Mouse (Mus musculus): Measurements from ENCODE around the gene Spaar. TPM values are rescaled to one million over a fixed set of nuclear protein-coding genes. Genes with fewer than 3 reads are reported as not detected.

The Spaar gene
- polyA plus RNA-seq, 1 experiment from 2014 or later = not detected

GRCm38 (mm10) chr4:43732171-43732570 is 2.3 kb downstream of the Spaar start:
- Histone ChIP-seq H3K27me3 (0 out of 2 replicates have a peak, but pooled peaks cover 3% of the 10 kb centered on the region), H3K27ac (no peak overlapping the region), H3K36me3 (replicated peaks) (no peaks in the 10 kb centered on the region), H3K4me2 (no peak overlapping the region), H3K9ac (no peak overlapping the region), H3K9me3 (no peaks in the 10 kb centered on the region), H3K4me3 (replicated peaks) (no peak overlapping the region), H3K4me1 (0 out of 2 replicates have a peak, but pooled peaks cover 3% of the 10 kb centered on the region)
- WGBS = 24% methylated on average over 1 of the region's 1 CpGs
- ATAC-seq (ENCODE audit: low FRiP score) = no peak

DNA sequence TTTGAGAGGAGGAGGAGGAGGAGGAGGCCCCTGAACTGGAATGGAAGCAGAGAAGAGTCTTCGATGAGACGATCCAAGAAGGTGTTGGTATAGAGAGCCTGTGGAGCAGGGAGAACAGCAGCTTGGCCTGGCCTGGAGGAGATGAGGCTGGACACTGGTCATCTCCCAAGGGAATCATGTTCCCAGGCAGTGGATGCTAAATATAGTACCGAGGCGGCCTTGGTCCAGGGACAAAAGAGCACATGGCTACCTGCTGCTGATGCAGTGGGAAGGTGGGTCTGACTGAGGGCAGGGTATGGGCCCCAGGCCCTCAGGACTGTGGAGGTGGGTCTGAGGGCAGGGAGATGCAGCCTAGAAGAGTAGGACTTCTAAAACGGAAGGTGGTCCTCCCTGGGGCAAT is 3.4 kb downstream of the Spaar start:
- H3K4me1 ChIP-seq = 0 out of 2 replicates have a peak, but pooled peaks cover 3% of the 10 kb centered on the region
- H3K27me3 ChIP-seq = 0 out of 2 replicates have a peak, but pooled peaks cover 3% of the 10 kb centered on the region
- H3K9ac ChIP-seq = no peak overlapping the region
- no peak overlapping the region for H3K27ac ChIP-seq
- H3K36me3 ChIP-seq (replicated peaks) = no peaks in the 10 kb centered on the region
- no peak overlapping the region for H3K4me3 ChIP-seq (replicated peaks)
- no peak for ATAC-seq (ENCODE audit: low FRiP score)
- no peak overlapping the region for H3K4me2 ChIP-seq
- WGBS = 85% methylated on average over 5 of the region's 5 CpGs
- H3K9me3 ChIP-seq = no peaks in the 10 kb centered on the region

DNA sequence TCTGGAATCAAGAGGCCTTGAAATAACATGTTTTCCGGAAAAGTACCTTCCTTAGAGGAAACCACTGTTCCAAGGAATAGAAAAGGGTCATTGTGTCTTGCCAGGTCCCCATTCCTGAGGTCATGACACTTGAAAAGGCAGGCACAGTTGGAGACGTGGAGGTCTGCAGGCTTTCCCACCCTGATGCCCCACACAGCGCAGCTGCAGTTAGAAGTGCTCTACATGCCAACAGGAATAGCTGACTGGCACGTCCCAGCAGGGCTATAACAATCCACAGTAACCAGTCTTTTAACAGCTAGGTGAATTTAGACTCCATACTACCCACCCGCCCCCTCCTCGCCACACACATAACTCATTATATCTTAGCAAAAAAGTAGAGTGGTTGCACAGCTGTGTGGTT is 7.3 kb downstream of the Spaar start:
- H3K9ac ChIP-seq = no peak overlapping the region
- no peak for ATAC-seq (ENCODE audit: low FRiP score)
- WGBS = 61% methylated on average over 6 of the region's 6 CpGs
- H3K4me3 ChIP-seq (replicated peaks) = no peak overlapping the region
- no peak overlapping the region for H3K27ac ChIP-seq
- no peaks in the 10 kb centered on the region for H3K27me3 ChIP-seq
- no peak overlapping the region for H3K4me2 ChIP-seq
- no peaks in the 10 kb centered on the region for H3K36me3 ChIP-seq (replicated peaks)
- H3K4me1 ChIP-seq = no peaks in the 10 kb centered on the region
- H3K9me3 ChIP-seq = no peaks in the 10 kb centered on the region

DNA sequence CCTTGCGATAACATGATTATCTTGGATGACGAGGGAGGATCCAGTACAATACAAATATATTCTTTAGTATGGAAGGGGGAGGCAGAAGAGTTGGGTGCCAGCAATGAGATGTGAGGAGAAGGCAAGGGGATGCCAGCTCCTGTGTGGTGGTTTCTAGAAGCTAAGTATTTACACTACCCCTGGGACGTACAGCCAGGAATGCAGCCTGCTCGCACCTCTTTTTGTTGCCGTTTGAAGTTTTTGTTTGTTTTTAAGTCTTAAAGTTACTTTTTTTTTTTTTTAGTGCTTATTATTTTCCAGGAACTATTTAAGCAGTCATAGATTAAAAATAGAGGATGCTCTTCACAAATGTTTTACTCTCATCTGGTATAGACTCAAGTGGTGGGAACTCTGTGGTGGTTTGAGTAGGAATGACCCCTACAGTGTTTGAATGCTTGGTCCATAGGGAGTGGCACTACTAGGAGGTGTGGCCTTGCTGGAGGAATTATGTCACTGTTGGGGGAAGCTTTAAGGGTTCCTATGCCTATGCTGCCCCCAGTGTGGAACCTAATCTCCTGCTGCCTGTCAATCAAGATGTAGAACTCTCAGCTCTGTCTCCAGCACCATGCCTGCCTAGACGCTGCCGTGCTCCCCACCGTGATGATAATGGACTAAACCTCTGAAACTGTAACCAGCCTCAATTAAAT is 9.3 kb downstream of the Spaar start:
- Histone ChIP-seq H3K4me1 (no peaks in the 10 kb centered on the region), H3K27ac (no peak overlapping the region), H3K36me3 (replicated peaks) (no peaks in the 10 kb centered on the region), H3K9ac (no peak overlapping the region), H3K4me3 (replicated peaks) (no peak overlapping the region), H3K4me2 (no peak overlapping the region), H3K9me3 (no peaks in the 10 kb centered on the region), H3K27me3 (no peaks in the 10 kb centered on the region)
- ATAC-seq (ENCODE audit: low FRiP score) = no peak
- WGBS = 80% methylated on average over 8 of the region's 8 CpGs

GRCm38 (mm10) chr4:43741526-43741925 is 11.7 kb downstream of the Spaar start:
- Histone ChIP-seq H3K36me3 (replicated peaks) (no peaks in the 10 kb centered on the region), H3K4me2 (no peak overlapping the region), H3K9ac (no peak overlapping the region), H3K27me3 (no peaks in the 10 kb centered on the region), H3K4me3 (replicated peaks) (no peak overlapping the region), H3K9me3 (no peaks in the 10 kb centered on the region), H3K4me1 (no peaks in the 10 kb centered on the region), H3K27ac (no peak overlapping the region)
- ATAC-seq (ENCODE audit: low FRiP score) = no peak
- WGBS = 79% methylated on average over 5 of the region's 5 CpGs

- H3K4me2 ChIP-seq = no peak overlapping the region
- no peak overlapping the region for H3K9ac ChIP-seq
- no peaks in the 10 kb centered on the region for H3K27me3 ChIP-seq
- WGBS = 47% methylated on average over 4 of the region's 4 CpGs
- no peaks in the 10 kb centered on the region for H3K36me3 ChIP-seq (replicated peaks)
- no peak for ATAC-seq (ENCODE audit: low FRiP score)
- no peaks in the 10 kb centered on the region for H3K4me1 ChIP-seq
- H3K9me3 ChIP-seq = no peaks in the 10 kb centered on the region
- no peak overlapping the region for H3K4me3 ChIP-seq (replicated peaks)
- no peak overlapping the region for H3K27ac ChIP-seq
Measured at GRCm38 (mm10) chr4:43742637-43743036, 12.8 kb downstream of the Spaar start.

DNA sequence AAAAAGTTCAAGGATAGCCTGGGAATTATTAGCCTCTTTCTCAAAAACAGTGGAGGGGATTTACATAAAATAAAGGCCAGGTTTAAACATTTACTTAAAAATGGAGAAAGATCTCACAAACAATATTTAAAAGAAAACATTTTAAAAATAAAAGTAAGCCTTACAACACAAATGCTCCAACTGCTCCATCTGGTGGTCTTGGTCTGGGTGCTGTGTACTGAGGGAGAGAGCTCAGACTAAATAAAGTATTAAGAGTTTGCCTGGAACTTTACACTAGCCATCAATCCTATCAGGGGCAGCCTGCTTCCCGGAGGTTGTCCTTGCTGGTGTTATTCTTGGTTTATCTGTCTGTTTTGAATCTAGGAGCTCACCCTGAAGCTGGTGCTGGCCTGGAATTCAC is 13.3 kb downstream of the Spaar start:
- Histone ChIP-seq H3K9ac (no peak overlapping the region), H3K27ac (no peak overlapping the region), H3K4me2 (no peak overlapping the region), H3K36me3 (replicated peaks) (no peaks in the 10 kb centered on the region), H3K4me3 (replicated peaks) (no peak overlapping the region), H3K9me3 (no peaks in the 10 kb centered on the region), H3K27me3 (no peaks in the 10 kb centered on the region), H3K4me1 (no peaks in the 10 kb centered on the region)
- ATAC-seq (ENCODE audit: low FRiP score) = no peak
- WGBS = 59% methylated on average over 1 of the region's 1 CpGs

- Histone ChIP-seq H3K36me3 (replicated peaks) (no peaks in the 10 kb centered on the region), H3K4me3 (replicated peaks) (no peak overlapping the region), H3K4me1 (no peaks in the 10 kb centered on the region), H3K4me2 (no peak overlapping the region), H3K9ac (no peak overlapping the region), H3K9me3 (no peaks in the 10 kb centered on the region), H3K27me3 (no peaks in the 10 kb centered on the region), H3K27ac (no peak overlapping the region)
- ATAC-seq (ENCODE audit: low FRiP score) = no peak
- WGBS = 18% methylated on average over 6 of the region's 6 CpGs
Measured at GRCm38 (mm10) chr4:43745187-43745586, 15.4 kb downstream of the Spaar start.

DNA sequence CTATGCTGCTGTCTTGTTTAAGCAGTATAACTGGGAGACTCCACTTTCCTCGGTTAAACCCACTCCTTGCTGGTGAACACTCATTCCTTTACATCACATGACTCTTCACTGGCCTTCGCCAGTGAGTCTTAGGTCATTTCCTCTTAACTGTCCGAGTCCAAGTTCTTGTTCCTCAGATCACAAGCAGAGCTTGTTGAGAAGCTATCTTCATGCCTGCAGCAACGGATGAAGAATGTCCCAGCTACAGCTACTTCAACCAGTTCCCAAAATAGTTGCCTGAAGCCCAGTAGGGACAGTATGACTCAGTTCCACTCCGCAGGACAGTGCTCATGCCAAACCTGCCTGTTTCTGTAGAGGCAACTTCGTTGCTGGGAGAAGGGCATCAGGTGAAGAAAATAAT is 27.4 kb downstream of the Spaar start:
- H3K27me3 ChIP-seq = no peaks in the 10 kb centered on the region
- H3K9me3 ChIP-seq = no peaks in the 10 kb centered on the region
- no peaks in the 10 kb centered on the region for H3K4me1 ChIP-seq
- H3K4me3 ChIP-seq (replicated peaks) = no peak overlapping the region
- WGBS = 83% methylated on average over 6 of the region's 6 CpGs
- H3K36me3 ChIP-seq (replicated peaks) = no peaks in the 10 kb centered on the region
- H3K9ac ChIP-seq = no peak overlapping the region
- no peak overlapping the region for H3K27ac ChIP-seq
- no peak overlapping the region for H3K4me2 ChIP-seq
- ATAC-seq (ENCODE audit: low FRiP score) = no peak

GRCm38 (mm10) chr4:43759571-43760418 is 30.0 kb downstream of the Spaar start:
- no peak overlapping the region for H3K4me3 ChIP-seq (replicated peaks)
- no peak overlapping the region for H3K9ac ChIP-seq
- no peak overlapping the region for H3K27ac ChIP-seq
- ATAC-seq (ENCODE audit: low FRiP score) = no peak
- no peaks in the 10 kb centered on the region for H3K27me3 ChIP-seq
- no peak overlapping the region for H3K4me2 ChIP-seq
- H3K4me1 ChIP-seq = no peaks in the 10 kb centered on the region
- WGBS = 83% methylated on average over 21 of the region's 21 CpGs
- H3K9me3 ChIP-seq = no peaks in the 10 kb centered on the region
- no peaks in the 10 kb centered on the region for H3K36me3 ChIP-seq (replicated peaks)

DNA sequence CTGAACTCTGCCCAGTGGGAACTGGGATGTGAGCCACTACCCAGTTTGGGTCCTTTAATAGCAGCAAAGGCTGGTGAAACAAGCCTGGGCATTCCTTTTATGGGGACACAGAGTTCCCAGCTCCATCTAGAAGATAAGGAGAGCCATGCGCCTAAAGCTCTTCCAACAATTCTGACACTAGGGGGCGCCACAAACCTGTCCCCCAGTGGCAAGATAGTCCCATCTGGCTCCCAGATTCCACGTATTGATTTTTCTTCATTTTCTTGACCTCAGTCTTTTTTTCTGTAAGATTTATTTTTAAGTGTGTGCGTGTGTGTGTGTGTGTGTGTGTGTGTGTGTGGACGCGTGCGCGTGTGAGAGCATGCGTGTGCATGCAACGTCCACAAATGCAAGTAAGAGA is 30.6 kb downstream of the Spaar start:
- no peak overlapping the region for H3K4me2 ChIP-seq
- no peaks in the 10 kb centered on the region for H3K36me3 ChIP-seq (replicated peaks)
- no peak overlapping the region for H3K27ac ChIP-seq
- H3K27me3 ChIP-seq = no peaks in the 10 kb centered on the region
- no peak for ATAC-seq (ENCODE audit: low FRiP score)
- no peaks in the 10 kb centered on the region for H3K9me3 ChIP-seq
- 75% methylated on average over 10 of the region's 10 CpGs for WGBS
- no peak overlapping the region for H3K9ac ChIP-seq
- no peaks in the 10 kb centered on the region for H3K4me1 ChIP-seq
- H3K4me3 ChIP-seq (replicated peaks) = no peak overlapping the region

GRCm38 (mm10) chr4:43761336-43761735 is 31.5 kb downstream of the Spaar start:
- Histone ChIP-seq H3K27ac (no peak overlapping the region), H3K4me3 (replicated peaks) (no peak overlapping the region), H3K36me3 (replicated peaks) (no peaks in the 10 kb centered on the region), H3K27me3 (no peaks in the 10 kb centered on the region), H3K9ac (no peak overlapping the region), H3K4me2 (no peak overlapping the region), H3K4me1 (no peaks in the 10 kb centered on the region), H3K9me3 (no peaks in the 10 kb centered on the region)
- no peak for ATAC-seq (ENCODE audit: low FRiP score)
- 76% methylated on average over 2 of the region's 2 CpGs for WGBS

DNA sequence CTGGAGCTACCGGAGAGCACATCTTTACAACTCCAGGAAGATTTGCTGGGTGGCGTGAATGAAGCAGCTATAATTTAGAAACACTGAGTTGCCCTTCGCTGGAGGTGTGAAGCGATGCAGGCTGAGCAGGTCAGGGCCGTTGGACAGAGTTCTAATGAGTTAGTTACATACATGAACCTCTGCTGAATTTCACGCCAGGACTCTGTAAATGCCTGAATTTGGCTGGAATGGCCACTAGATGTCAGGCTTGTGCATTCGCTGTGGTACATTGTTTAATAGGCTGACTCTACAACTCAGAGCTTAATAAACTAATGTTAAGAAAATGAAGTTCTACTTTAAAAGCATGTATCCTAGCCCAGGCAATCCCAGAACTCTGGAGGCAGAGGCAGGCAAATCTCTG is 33.6 kb downstream of the Spaar start:
- Histone ChIP-seq H3K27ac (no peak overlapping the region), H3K9me3 (no peaks in the 10 kb centered on the region), H3K9ac (no peak overlapping the region), H3K4me3 (replicated peaks) (no peak overlapping the region), H3K27me3 (no peaks in the 10 kb centered on the region), H3K4me1 (no peaks in the 10 kb centered on the region), H3K4me2 (no peak overlapping the region), H3K36me3 (replicated peaks) (no peaks in the 10 kb centered on the region)
- 24% methylated on average over 7 of the region's 7 CpGs for WGBS
- ATAC-seq (ENCODE audit: low FRiP score) = no peak
